Mouse (Mus musculus): Measurements from ENCODE around the gene Ggt1.

DNA sequence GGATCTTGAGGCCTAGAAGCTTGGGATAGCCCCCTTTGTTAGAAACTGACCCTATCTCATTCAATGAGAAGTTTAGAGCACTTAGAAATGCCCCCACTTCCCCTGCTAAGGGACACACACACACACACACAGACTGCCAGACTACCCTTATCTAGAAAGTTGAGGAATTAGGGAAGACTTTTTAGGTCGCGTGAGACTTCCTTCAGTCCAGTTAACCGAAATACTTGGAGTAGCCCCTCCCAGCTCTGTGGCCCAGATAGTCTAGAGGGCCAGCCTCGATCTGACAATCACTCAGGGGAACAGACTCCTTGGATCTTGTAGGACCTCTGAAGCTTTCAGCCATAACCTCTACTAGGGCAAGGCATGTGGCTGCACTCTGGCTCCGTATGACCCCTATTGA, 6.6 kb downstream of the Ggt1 start:
- TF ChIP-seq CTCF (IDR thresholded peaks at IDR 0.05; ENCODE audit: low read depth, low read length) = no peak
- no peak for TF ChIP-seq POLR2A (IDR thresholded peaks at IDR 0.05; ENCODE audit: borderline replicate concordance, low read depth, low read length)

Data from bone marrow macrophage, adult 2 months (primary cell).